Mouse (Mus musculus) cortical plate, adult 2 months (tissue): ENCODE results near the gene Hagh.

Experiments
- CTCF ChIP-seq: fragments of 200-500 bp; IDR thresholded peaks from 2 replicates; pipeline ENCODE4 v1.5.1; 2011; ENCODE audit warnings: mild to moderate bottlenecking, control low read depth, low read length; ENCODE audit not compliant: insufficient read depth; ENCODE audit errors: extremely low read depth
- POLR2A ChIP-seq: fragments of 200-500 bp; IDR thresholded peaks from 2 replicates; pipeline ENCODE4 v1.6.1; 2011; ENCODE audit warnings: mild to moderate bottlenecking, low read length, control low read depth; ENCODE audit not compliant: insufficient read depth; ENCODE audit errors: extremely low read depth

GRCm38 (mm10) chr17:24860076-24860475 is 20.1 kb downstream of the Hagh start:
- TF ChIP-seq POLR2A, result no peak
- no peak for TF ChIP-seq CTCF
